Mouse (Mus musculus): Measurements from ENCODE around the gene Wnt4.

The Wnt4 gene

DNA sequence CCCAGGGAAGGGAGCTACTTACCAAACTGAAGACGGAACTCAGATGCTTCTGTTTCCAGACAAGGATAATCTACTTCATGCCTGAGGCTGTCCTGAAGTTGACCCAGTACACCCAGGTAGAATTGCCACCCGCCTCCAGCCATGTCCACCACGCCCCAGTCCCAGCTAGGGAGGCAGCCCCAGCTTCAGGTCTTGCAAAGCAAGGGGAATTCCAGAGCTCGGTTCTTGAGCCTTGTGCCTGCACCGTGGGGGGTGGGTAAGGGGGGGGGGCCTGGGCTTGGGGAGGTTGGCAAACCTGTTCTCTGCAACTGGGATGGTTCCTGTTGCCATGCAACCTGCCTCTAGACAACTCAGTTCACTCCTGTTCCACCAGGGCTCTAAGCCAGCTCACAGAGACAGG is 2.1 kb downstream of the Wnt4 start:
- no peak for DNase-seq (ENCODE audit: low spot score)

DNA sequence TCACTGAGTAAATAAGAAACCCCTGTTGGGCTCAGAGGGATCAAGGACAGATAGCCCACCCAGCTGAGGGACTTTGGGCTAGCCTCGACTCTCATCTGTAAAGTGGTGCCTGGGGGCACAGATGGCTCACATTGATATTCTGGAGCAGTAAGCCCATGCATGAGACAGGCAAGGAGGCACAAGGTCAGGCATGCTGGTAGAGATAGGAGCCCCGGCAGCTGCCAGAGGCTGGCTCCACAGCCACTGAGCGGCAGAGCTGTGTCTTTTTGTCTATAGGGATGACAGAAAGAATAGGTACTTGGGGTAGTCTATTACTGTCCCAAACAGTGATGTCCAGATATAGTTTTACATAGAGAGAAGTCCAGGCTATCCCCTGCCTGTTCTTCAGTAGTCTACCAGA is 4.0 kb downstream of the Wnt4 start:
- no peak for DNase-seq (ENCODE audit: low spot score)

DNA sequence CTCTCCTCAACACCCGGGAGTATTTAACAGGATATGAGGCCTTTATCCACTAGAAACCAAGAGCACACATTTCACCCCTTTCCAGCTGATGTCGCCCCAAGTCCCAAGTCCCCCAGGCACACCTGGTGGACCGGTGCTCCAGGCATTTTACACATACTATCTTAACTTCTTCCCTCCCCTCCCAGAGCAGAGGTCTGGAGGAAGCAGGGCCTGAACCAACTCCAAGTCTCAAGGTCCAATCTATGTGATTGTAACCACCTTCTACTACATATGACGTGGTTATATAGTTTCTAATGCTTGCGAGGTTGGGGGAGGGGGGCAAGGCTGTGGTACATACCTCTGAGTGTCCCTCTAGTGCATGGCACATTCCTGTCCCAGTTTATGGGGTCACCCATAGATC is 4.8 kb downstream of the Wnt4 start:
- DNase-seq (ENCODE audit: low spot score), result no peak

DNA sequence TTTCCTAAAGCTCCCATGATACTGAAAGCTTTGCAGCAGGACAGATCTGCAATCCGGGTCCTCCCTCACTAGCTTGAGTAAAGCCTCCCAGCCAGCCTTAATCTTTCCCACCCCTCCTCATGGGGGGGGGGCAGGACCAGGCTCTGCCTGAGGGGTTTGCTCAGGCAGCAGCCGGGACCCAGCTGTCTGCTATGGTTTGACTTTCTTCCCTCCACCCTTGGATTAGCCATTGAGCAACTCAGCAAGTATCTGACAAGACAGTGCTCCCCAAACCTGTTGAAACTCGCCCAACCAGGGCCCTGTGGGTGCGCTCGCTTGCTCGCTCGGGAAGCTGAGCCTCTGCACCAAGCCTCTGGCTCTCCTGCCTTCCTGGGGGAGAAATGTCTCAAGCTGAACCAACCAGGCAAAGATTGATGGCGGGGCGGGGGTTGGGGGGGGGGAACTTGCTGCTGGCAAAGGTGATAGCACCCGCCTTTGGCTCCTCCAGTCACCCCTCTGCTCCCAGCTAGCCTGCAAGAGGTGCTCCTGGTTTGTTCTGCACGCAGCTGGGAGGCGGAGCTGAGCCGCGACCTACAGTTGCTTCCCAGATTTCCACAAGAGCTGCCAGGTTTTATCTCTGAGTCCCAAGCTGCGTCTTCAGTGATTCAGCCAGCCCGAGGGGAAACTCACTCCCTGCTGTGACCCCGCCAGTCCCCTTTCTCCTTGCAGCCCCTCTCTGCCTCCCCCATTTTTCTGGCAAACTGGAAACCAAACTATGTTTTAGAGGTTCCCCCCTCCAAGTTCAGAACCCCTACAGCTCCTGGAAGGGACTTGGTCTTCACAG is 5.5 kb downstream of the Wnt4 start:
- no peak for DNase-seq (ENCODE audit: low spot score)

DNA sequence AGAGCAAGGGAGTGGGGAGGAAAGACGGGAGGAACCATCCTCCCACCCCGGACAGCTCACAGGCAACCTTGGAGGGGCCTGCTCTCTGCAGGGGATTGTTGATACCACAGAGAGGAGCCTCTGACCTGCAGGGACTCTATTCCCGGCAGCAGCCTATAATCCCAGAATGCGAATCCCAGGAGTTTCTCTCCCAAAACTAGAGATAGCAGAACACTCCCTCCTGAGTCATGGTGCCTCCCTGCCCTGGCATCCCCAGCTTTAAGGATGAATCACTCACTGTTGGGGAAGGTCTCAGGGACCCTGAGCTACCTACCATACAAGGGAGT is 6.1 kb downstream of the Wnt4 start:
- no peak for DNase-seq (ENCODE audit: low spot score)

DNA sequence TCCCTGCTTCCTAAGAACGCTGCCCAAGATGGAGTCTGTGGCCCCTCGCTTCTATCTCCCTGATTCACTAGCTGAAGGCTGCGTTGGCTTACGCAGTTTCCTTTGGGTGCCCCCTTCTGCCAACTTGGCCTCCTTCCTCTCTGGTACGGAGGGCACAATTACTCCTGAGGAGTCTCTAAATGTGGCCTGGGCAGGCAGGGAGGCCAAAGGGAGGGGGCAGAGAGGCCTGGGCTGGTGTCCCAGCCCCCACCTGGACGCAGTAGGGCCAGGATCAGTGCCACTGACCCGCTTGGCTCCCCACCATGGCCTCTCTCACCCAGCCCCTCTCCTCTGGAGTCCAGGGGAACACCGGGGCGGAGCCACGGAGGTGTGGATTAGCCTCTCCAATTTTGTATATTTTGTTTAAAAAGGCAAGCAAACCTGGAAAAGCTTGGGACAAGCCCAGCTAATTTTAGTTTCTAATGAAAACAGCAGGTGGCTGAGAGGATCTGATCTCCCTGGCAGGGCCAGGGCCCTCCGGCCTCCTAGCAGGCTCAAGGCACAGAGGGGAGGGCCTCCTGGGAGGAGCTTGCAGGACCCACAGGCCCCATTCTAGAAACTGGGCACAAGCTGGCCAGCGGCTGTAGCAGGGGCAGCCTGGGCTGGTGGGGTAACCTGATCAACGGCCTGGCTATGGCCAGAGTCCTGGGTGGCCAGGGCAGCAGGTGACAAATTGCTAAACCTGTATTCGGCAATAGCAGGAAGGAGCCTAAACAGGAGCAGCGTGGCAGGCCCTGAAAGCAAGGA is 8.8 kb downstream of the Wnt4 start:
- no peak for DNase-seq (ENCODE audit: low spot score)

DNA sequence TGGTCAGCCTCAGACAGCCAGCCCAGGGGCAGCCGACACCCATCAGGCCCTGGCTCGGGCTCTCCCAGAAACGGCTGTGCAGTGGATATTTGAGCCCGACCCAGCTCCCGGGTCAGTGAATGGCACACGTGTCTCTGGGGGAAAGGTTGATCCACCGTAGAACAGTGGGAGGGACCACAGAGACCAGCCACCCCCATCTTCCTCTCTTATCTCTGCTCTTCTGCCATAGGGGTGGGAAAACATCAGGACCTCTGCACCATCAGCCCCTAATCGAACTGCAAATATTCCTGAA is 9.3 kb downstream of the Wnt4 start:
- no peak for DNase-seq (ENCODE audit: low spot score)

DNA sequence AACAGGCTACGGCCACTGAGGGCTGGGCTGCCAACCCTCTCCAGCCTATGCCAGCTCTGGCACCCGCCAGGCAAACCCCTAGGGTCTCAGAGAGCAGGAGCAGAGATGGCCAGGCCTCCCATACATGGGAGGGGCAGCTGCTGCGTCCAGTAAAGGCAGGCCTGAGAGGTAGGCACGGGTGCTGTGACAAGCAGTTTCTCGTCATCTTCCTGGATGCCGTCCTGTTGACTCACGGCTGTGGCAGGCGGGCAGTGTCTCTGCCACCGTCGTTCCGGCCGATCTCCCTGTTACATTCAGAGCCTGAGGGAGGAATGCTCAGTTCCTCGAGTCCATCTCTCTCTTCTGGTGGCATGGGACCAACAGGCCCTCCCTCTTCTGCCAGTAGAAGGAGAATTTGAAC is 9.9 kb downstream of the Wnt4 start:
- no peak for DNase-seq (ENCODE audit: low spot score)

DNA sequence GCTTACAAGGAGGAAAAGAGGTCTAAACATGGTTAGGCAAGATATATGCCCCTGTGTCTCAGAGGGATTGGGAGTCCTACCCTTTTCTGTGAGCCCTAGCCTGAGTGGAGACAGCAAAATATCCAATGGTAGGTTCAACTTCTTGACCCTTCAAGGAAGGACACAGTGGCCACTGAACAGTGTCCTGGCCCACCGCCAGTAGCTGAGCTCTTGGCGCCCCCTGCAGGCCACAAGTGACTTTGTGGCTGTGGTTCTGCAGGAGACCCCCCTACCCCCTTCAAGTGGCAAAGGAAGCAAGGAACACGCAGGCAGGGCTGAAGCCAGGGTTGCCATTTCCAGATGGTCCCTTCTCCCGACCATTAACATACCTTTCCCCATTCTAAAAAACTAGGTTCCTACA is 10.5 kb downstream of the Wnt4 start:
- peak; percentile 17 for DNase-seq (ENCODE audit: low spot score)

DNA sequence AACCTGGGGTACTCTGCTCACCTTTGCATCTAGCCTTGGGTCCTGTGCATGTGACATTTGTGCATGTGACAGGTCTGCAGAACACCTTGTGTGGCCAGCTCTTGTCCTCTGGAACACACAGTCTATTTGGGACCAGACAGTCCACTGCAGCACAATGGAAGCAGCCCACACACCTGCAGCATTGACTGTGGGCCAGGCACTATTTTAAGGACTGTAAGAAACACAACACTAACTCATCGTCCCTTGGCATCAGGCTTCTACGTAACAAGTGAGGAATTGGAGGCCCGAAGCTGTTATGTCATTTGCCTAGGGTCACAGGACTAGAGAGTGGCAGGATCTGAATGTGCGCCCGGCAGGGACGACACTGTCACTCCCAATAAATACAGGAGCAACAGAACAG is 12.4 kb downstream of the Wnt4 start:
- DNase-seq (ENCODE audit: low spot score), result no peak

DNA sequence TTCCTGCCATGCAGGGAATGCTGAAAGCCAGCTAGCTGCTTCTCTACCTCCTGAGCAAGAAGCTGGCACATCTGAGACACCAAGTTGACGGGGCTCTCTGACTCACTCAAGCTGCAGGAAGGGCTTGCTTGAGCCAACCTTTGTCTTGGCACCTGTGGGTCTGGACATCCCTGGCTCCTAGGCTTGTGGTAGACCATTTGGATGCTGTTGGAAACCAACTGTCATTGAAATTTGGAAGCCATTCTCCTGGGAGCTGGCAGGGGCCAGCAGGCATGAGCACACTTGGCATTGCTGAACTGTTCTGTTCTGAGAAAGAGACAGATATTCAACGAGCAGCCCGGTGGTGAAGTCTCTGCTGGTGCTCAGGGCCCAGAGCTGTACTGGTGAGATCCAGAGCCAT is 13.0 kb downstream of the Wnt4 start:
- no peak for DNase-seq (ENCODE audit: low spot score)

DNA sequence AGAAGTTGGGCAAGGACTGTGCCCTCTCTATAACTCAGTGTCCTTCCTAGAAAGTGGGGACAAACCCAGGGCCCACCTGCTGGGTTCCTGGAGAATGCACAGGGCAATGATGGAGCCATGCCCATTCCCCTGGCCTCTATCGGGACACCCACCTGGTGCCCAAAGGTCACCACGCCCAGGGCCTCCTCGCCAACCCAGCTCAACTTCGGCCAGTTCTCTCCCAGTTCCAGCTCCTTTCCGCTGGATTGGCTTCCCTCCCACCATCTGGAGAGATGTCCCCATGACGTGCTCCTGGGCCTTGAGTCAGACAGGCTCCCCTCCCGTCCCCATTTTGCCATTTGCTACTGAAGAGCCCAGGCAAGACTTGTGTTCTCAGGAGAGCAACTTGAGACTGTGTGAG is 15.3 kb downstream of the Wnt4 start:
- no peak for DNase-seq (ENCODE audit: low spot score)

DNA sequence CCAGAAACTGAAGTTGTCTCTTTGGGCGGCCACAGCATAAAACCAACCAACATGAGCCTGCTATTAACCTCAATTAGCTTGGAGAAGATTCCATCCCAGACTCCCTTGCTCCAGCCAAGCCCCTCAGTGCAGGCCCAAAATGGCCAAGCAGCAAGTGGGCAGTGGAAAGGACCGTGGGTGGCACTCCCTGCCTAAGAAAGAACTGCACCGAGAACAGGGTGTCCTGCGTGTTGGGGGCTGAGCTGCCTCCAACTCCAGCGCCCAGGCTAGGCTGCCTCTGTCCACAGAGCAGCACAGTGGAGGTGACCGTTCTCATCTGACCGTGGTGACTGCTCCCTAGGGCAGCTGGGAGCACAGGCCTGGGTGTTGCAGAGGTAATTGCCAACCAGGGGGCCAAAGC is 16.7 kb downstream of the Wnt4 start:
- DNase-seq (ENCODE audit: low spot score), result no peak

DNA sequence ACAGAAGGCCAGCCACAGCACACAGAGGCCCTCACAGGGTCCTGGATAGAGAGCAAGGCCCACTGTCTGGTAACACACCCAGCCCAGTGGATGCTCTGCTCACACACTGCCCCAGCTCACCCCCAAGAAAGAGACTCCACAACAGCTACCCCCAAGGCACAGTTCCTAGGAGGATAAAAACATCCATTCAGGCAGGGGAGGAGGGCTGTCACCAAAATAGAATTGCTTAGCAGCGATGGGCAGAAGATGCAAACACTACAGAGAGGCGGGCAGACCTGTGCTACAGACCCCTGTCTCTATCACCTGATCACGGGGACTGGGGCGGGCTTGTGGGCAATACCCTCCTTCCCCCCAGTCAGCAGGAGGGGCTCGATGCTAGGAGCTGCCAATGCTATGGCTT is 17.2 kb downstream of the Wnt4 start:
- DNase-seq (ENCODE audit: low spot score), result no peak

DNA sequence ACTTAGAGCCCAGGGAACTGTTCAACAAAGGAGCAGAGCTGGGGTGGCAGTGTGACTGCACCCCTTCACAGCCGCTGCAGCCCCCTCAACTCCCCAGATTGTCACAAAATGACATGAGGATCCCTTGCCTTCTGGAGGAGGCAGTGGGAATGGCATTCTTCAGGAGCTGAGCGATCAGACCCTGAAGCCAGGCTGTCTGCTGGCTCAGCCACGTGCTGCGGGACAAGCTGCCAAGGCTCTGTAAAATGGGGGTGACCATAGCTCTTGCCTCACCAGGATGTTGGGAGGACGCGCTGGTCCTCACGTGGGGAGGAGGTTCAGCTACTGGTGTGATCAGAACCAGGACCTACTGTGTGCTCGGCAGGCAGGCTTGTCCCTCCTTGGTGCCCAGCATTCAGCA is 17.7 kb downstream of the Wnt4 start:
- DNase-seq (ENCODE audit: low spot score), result no peak

DNA sequence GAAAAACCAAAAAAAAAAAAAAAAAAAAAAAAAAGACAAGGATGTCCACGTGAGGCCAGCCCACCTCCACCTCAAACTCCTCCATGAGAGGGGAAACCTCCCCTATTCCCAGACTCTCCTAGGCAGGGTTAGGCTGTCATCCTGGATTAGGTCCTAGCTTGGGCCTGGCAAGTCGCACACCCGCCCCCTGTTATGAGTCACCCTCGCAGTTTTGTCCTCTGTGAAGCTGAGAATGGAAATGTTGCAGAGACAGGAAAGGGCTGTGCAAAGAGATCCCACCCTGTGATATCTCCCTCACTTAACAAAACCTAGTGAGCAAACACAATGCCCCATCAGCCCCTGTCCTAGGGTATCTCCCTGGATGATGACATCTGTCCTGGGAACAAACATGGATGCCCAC is 20.3 kb downstream of the Wnt4 start:
- no peak for DNase-seq (ENCODE audit: low spot score)

DNA sequence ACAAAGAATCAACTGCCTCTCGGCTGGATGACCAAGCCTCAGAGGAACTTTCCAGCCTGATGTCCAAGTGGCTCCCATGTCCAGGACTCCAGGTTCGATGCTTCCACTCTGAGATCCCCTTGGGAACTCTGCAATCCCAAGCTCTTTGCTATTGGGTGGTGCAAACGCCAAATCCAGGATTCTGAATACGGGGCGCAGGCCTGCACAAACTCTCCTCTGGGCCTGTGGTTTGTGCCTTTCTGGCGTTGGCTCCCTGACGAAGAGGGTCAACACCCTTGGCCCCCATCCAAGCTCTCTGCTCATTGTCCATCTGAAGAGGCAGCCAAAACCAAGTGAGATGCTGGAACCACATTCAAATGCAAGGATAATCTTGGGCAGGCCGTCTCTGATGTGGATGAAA is 21.1 kb downstream of the Wnt4 start:
- no peak for DNase-seq (ENCODE audit: low spot score)

DNA sequence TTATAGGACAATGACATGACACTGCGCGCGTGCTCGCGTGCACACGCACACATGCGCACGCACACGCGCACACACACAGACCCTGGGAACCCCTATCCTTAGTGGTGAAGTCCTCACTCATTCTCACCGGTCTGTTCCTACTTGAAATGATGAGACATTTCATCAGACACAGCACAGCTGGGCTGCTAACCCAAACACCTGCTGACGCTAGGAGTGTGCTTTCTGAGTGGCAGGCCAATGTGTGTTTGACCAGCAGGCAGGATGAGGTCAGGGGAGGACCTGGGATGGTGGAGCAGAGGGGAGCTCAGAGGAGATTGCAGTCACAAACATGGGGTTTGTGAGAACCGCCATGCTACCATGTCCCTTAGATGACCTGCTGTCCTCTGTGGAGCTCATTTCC is 22.9 kb downstream of the Wnt4 start:
- no peak for DNase-seq (ENCODE audit: low spot score)

DNA sequence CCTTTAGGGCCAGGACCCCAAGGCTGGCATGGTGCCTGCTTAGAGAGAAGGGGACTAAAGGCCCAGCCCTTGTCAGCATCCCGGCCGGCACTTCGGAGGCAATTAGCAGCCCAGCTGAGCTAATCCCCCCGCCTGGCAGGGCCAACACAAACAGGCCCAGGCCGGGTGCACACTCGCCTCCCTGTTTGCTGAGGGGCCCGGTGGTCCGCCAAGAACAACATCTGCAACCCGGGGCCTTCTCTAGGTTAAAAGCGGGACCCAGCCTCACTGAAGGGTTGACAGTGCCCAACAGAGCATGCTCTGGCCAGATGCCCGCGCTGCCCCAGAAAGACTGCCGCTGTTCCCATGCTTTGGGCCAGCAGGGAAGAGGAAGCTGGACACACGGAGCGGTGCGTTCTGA is 24.3 kb downstream of the Wnt4 start:
- no peak for DNase-seq (ENCODE audit: low spot score)

DNA sequence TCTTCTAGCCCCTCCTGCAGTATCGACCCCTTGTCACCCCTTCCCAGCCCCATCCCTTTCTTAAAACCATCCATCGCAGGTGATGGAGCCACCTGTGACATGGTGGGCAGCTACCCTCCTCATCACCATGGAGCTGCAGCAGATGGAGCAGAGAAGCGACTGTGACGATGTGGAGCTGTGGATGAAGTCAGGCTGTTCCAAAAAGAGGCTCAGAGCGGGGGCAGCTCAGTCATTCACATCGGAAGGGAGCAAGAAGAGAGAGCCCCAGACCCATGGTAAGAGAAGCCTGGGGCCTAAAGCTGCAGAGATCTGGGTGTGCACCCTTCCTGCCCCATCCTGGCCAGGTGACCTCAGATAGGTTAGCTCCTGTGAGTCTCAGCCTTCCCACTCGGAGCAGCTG is 26.8 kb downstream of the Wnt4 start:
- no peak for DNase-seq (ENCODE audit: low spot score)

DNA sequence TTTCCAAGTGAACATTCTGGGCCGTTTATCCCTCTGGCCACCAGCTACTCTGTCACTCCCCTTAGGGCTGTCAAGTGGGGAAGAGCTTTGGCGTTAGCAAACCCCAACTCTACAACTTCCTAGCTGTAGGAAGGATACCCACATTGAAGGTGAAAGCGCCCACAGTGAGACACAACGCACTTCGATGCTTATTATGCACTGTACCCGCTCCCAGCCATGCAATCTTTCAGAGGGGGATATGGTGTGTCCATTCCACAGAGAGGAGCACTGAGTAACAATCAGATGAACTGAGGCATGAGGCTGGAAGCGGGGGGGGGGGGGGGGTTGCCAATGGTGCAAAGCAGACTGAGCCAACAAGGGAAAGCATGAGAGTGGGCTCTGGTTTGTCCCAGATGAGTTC is 27.8 kb downstream of the Wnt4 start:
- no peak for DNase-seq (ENCODE audit: low spot score)

DNA sequence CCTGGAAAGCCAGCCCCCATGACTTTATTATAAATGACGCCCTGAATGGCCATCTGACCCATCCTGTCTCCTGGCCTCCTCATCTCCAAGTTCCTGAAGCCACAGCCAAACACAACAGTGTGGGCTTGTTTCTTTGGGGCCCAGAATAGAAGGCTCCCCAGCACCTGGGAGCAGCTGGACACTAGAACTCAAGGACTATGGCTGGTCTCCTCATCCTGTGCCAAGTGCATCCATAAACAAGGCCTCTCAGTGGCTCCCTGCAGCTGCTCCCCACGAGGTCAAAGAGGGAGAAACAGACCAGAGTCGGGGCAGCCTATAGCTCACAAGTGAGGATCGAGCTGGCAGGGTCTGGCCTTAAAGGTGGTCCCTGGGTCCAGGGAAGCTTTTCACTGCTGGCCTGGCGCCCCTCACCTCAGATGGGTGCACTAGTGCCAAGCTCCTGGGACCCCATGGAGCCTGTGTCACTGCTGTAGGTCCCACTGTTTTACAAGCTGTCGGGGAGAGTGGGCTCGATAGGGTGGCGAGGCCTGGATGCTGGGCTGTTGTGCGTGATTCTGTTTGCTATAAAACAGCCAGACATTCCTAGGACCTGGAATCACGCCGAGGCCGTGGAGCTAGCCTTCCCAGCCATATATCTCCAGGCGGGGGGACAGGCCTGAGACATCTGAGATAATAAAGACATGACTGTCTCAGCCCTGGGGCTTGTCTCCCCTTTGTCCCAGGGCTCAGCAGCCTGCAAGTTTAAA is 28.7 kb downstream of the Wnt4 start:
- DNase-seq (ENCODE audit: low spot score), result no peak

DNA sequence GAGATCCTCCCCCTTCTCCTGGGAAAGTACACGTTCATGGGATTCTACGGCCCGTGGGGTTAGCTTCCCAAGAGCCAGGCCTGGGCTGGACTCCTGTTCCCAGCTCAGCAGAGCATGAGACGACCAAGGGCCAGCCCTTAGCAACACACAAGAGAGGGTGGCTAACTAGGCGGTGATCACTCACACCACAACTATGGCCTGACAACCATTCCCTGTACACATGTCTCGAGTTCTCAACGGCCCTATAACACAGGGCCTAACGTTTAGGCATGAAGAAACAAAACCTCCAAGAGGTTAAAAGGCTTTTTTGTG is 29.2 kb downstream of the Wnt4 start:
- DNase-seq (ENCODE audit: low spot score), result no peak

All from c-Kit-positive CD71-positive TER-119-positive erythroid progenitor cells, embryonic 14.5 days (primary cell).